Mouse (Mus musculus) hindbrain, embryonic 16.5 days (tissue): ENCODE results near the gene Sult5a1. TPM values are rescaled to one million over a fixed set of nuclear protein-coding genes. Genes with fewer than 3 reads are reported as not detected.

Source experiments
- ATAC-seq: fragments of 200-750 bp; cut with Nextera tagmentation; 2 replicates; pipeline ENCODE4 v1.8.0; 2017; ENCODE audit warnings: moderate TSS enrichment, moderate library complexity
- H3K27ac ChIP-seq: fragments of 300-500 bp; sonication (generic); 2 replicates; pipeline ENCODE4 v1.5.1; 2014; ENCODE audit warnings: low read depth, mild to moderate bottlenecking, control low read depth, low read length, moderate library complexity
- H3K27me3 ChIP-seq: fragments of 300-500 bp; sonication (generic); replicated peaks from 2 replicates; pipeline ENCODE4 v1.6.1; 2014; ENCODE audit warnings: low read length; ENCODE audit not compliant: control insufficient read depth, insufficient read depth
- H3K36me3 ChIP-seq: fragments of 300-500 bp; sonication (generic); 2 replicates; pipeline ENCODE4 v1.6.1; 2014; ENCODE audit warnings: mild to moderate bottlenecking, low read length, moderate library complexity, mixed read lengths; ENCODE audit not compliant: control insufficient read depth, insufficient read depth
- H3K4me1 ChIP-seq: fragments of 300-500 bp; sonication (generic); 2 replicates; pipeline ENCODE4 v1.6.1; 2014; ENCODE audit warnings: low read depth, low read length; ENCODE audit not compliant: control insufficient read depth, insufficient read depth
- H3K4me2 ChIP-seq: fragments of 300-500 bp; sonication (generic); 2 replicates; pipeline ENCODE4 v1.6.1; 2014; ENCODE audit warnings: mild to moderate bottlenecking, low read length, control low read depth, moderate library complexity
- H3K4me3 ChIP-seq: fragments of 300-500 bp; sonication (generic); 2 replicates; pipeline ENCODE4 v1.5.1; 2014; ENCODE audit warnings: mild to moderate bottlenecking, low read length, control low read depth, moderate library complexity
- H3K9ac ChIP-seq: fragments of 300-500 bp; sonication (generic); 2 replicates; pipeline ENCODE4 v1.6.1; 2014; ENCODE audit warnings: low read depth, mild to moderate bottlenecking, control low read depth, low read length, moderate library complexity
- H3K9me3 ChIP-seq: fragments of 300-500 bp; sonication (generic); 2 replicates; pipeline ENCODE4 v1.6.1; 2014; ENCODE audit warnings: mild to moderate bottlenecking, low read length, moderate library complexity; ENCODE audit not compliant: control insufficient read depth
- WGBS: fragments of 180-500 bp; shearing (Covaris S2); extraction: QIAGEN DNeasy Blood & Tissue Kit; methylation state at CpG from one replicate; pipeline ENCODE4 v1.1.7; 2014; 5-methylcytosine and 5-hydroxymethylcytosine counted together
- polyA plus RNA-seq: library from polyadenylated mRNA; unstranded; fragments of >200 nt; fragmentation: Nextera tagmentation; extraction: Ambion mirVana; gene quantifications from 2 replicates; pipeline ENCODE4 v1.2.1, GENCODE M21; 2015

Gene Sult5a1
- polyA plus RNA-seq, 1 experiment from 2014 or later, result 1.8 TPM

DNA sequence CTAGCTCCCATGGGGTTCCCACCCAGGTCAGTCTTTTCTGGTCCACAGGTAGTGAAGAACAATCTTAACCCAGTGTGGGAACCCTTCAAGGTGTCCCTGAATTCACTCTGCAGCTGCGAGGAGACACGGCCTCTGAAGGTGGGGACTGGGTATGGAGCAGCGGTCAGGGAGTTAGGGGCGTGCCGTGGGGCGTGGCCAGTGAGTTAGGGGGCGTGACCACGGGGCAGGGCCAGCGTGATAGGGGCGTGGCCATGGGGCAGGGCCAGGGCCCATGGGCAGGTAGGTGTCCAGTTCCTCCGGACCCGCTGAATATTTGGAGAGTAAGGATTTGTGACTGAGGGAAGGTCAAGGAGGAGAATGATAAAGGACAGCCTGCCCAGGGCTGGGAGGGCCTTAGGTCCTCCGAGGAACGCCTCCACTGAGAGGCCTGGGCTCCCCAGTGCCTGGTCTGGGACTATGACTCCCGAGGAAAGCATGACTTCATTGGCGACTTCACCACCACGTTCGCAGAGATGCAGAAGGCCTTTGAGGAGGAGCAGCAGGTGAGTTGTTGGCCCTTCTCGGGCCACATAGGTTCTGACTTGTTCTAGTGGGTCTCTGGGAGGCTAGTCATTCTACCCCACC, 31.8 kb downstream of the Sult5a1 start:
- H3K4me2 ChIP-seq, result no peak overlapping the region
- H3K27me3 ChIP-seq, result no peaks in the 10 kb centered on the region
- no peak for ATAC-seq
- no peaks in the 10 kb centered on the region for H3K4me1 ChIP-seq
- H3K4me3 ChIP-seq, result no peak overlapping the region
- H3K9me3 ChIP-seq, result no peaks in the 10 kb centered on the region
- 9% methylated on average over 19 of the region's 19 CpGs for WGBS
- H3K36me3 ChIP-seq, result no peaks in the 10 kb centered on the region
- no peak overlapping the region for H3K27ac ChIP-seq
- H3K9ac ChIP-seq, result no peak overlapping the region

DNA sequence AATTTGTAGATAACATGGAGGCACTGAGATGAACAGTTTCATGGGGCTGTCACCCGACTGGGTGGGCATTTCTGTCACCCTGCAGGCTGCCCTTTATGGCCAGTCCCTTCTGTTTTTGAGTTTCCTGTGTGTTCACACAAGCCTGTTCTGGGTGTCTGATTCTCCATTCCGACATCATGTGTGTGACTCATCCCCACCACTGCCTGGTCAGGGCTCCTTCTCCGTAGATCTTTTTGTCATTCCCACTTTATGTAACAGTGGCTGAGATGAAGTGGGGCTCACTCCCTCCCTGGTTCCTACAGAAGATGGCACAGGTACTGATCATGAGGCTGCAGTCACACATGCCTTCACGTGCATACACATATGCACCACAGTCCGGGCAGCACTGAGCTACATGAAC, 35.4 kb downstream of the Sult5a1 start:
- no peak overlapping the region for H3K4me3 ChIP-seq
- H3K9ac ChIP-seq, result no peak overlapping the region
- H3K4me2 ChIP-seq, result no peak overlapping the region
- H3K36me3 ChIP-seq, result no peaks in the 10 kb centered on the region
- H3K27me3 ChIP-seq, result peaks cover 19% of the 10 kb centered on the region
- 86% methylated on average over 5 of the region's 5 CpGs for WGBS
- no peaks in the 10 kb centered on the region for H3K9me3 ChIP-seq
- H3K27ac ChIP-seq, result no peak overlapping the region
- peaks cover 6% of the 10 kb centered on the region for H3K4me1 ChIP-seq
- no peak for ATAC-seq

GRCm38 (mm10) chr8:123122059-123122458, 36.1 kb downstream of the Sult5a1 start:
- no peaks in the 10 kb centered on the region for H3K36me3 ChIP-seq
- peaks cover 12% of the 10 kb centered on the region for H3K4me1 ChIP-seq
- 65% methylated on average over 9 of the region's 9 CpGs for WGBS
- ATAC-seq, result no peak
- no peak overlapping the region for H3K4me3 ChIP-seq
- H3K27ac ChIP-seq, result no peak overlapping the region
- no peaks in the 10 kb centered on the region for H3K9me3 ChIP-seq
- H3K4me2 ChIP-seq, result no peak overlapping the region
- H3K9ac ChIP-seq, result no peak overlapping the region
- peaks cover 23% of the 10 kb centered on the region for H3K27me3 ChIP-seq

DNA sequence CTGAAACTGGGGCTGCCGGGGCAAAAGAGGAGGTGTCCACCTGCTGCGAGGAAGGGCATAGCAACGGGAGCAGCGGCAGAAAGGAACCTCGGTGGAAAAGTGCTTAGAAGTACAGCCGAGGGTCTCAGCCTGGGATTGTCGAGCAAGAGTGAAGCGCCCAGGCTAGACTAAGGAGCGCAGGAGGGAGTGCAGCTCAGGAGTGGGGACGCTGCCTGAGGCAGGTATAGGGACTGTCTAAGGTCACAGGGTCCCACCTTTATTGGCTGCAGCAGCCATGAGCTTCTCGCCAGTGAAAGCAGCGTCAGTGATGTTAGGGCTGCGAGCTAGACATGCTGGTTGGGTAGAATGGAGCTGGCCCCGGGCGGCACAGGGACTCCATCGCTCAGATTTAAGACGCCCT, 40.4 kb downstream of the Sult5a1 start:
- H3K4me2 ChIP-seq, result peak overlapping the region; percentile 90
- 1% methylated on average over 17 of the region's 17 CpGs for WGBS
- ATAC-seq, result no peak
- H3K27ac ChIP-seq, result no peak overlapping the region
- peak overlapping the region; percentile 64 for H3K9ac ChIP-seq
- no peaks in the 10 kb centered on the region for H3K9me3 ChIP-seq
- peak overlapping the region; percentile 51 for H3K4me3 ChIP-seq
- peaks cover 18% of the 10 kb centered on the region for H3K4me1 ChIP-seq
- H3K27me3 ChIP-seq, result peaks cover 37% of the 10 kb centered on the region
- H3K36me3 ChIP-seq, result no peaks in the 10 kb centered on the region

- no peaks in the 10 kb centered on the region for H3K9me3 ChIP-seq
- peaks cover 37% of the 10 kb centered on the region for H3K27me3 ChIP-seq
- H3K9ac ChIP-seq, result peak within 1 kb of the TSS; percentile 64
- peak; percentile 61 for ATAC-seq
- H3K4me2 ChIP-seq, result peak within 1 kb of the TSS; percentile 90
- peak within 1 kb of the TSS; percentile 51 for H3K4me3 ChIP-seq
- under 1% methylated on average over 47 of the region's 51 CpGs for WGBS
- peaks cover 18% of the 10 kb centered on the region for H3K4me1 ChIP-seq
- H3K36me3 ChIP-seq, result no peaks in the 10 kb centered on the region
- H3K27ac ChIP-seq, result no peak within 1 kb of the TSS
These were observed 40.9 kb downstream of the Sult5a1 start, which contains the start of gene Cpne7 for GRCm38 (mm10) chr8:123117127-123117731. TSS of gene Cpne7 (plus strand) at chr8:123117374.

DNA sequence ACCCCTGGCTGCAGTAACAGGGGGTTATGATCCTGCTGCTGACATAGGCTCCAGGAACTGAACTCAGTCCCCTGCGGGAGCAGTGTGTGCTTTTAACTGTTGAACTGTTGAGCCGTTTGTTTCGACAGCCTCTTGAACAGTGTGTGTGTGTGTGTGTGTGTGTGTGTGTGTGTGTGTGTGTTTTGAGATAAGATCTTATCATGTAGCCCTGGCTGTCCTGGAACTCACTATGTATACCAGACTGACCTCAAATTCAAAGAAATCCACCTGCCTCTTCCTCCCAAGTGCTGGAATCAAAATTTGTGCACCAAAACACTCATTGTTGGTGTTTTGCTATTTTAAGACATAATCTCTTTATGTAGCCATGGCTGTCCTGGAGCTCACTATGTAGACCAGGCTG, 43.5 kb downstream of the Sult5a1 start:
- no peak overlapping the region for H3K9ac ChIP-seq
- no peak overlapping the region for H3K4me3 ChIP-seq
- no peak overlapping the region for H3K27ac ChIP-seq
- H3K9me3 ChIP-seq, result no peaks in the 10 kb centered on the region
- peaks cover 18% of the 10 kb centered on the region for H3K4me1 ChIP-seq
- no peak for ATAC-seq
- WGBS, result 59% methylated on average over 3 of the region's 3 CpGs
- no peaks in the 10 kb centered on the region for H3K36me3 ChIP-seq
- H3K4me2 ChIP-seq, result no peak overlapping the region
- peaks cover 34% of the 10 kb centered on the region for H3K27me3 ChIP-seq

DNA sequence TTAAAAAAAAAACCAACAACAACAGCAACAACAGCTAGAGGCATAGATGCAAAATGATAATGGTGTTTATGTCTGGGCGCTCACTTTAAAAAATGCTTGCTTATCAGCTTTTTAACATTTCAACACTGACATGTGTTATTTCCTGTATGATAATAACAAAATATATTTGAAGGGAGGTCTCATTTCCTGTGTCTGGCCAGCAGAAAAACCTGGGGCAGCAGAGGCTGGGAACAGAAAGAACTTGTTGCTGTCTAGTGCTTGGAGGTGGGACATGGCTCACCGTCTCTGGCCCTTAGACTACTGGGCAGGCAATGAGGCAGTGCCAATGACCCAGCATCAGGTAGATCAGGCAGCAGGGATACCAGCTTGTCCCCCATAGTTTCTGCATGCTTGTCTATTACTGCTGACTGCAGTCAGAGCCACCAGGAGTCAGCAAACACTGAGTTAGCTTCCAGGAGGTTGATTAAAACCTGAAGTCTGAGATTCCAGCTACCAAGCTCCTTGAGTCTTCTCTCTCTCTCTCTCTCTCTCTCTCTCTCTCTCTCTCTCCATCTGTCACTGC, 44.1 kb downstream of the Sult5a1 start:
- no peak for ATAC-seq
- peaks cover 28% of the 10 kb centered on the region for H3K27me3 ChIP-seq

DNA sequence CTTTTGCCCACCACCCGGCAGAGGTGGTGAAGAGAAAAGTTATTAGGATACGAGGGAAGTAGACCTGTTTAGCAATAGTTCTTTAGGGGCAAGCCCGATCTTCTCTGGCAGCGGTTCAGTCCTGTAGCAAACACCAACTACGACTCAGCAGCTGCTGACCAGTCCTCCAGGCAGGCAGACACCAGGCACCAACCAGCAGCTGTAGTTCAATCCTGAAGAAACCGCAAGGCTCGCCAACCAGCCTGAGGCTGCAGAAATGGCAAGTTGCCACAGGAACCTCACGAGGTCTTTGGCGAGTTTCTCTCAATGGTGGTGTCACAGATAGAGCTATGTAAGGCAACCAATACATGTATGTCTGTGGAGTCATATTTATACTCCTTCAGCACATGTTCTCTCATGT, 45.2 kb downstream of the Sult5a1 start:
- Histone ChIP-seq H3K27ac (no peak overlapping the region), H3K4me2 (no peak overlapping the region), H3K9ac (no peak overlapping the region), H3K4me3 (no peak overlapping the region), H3K9me3 (no peaks in the 10 kb centered on the region), H3K36me3 (no peaks in the 10 kb centered on the region), H3K4me1 (peaks cover 14% of the 10 kb centered on the region), H3K27me3 (peaks cover 20% of the 10 kb centered on the region)
- ATAC-seq, result no peak
- WGBS, result 81% methylated on average over 9 of the region's 9 CpGs

More for the DNA sequence above, 44.1 kb downstream of the Sult5a1 start:
- H3K9me3 ChIP-seq, result no peaks in the 10 kb centered on the region
- no peak overlapping the region for H3K4me2 ChIP-seq
- no peak overlapping the region for H3K27ac ChIP-seq
- H3K4me1 ChIP-seq, result peaks cover 18% of the 10 kb centered on the region
- H3K4me3 ChIP-seq, result no peak overlapping the region
- 62% methylated on average over 2 of the region's 2 CpGs for whole genome bisulfite sequencing
- H3K9ac ChIP-seq, result no peak overlapping the region
- no peaks in the 10 kb centered on the region for H3K36me3 ChIP-seq

- no peak overlapping the region for H3K4me3 ChIP-seq
- H3K27me3 ChIP-seq, result peaks cover 1% of the 10 kb centered on the region
- H3K4me1 ChIP-seq, result no peaks in the 10 kb centered on the region
- no peak overlapping the region for H3K9ac ChIP-seq
- WGBS, result 16% methylated on average over 4 of the region's 4 CpGs
- no peak for ATAC-seq
- no peak overlapping the region for H3K4me2 ChIP-seq
- H3K9me3 ChIP-seq, result no peaks in the 10 kb centered on the region
- peaks cover under 1% of the 10 kb centered on the region; the same call in 1 of the 2 replicates for H3K36me3 ChIP-seq
- no peak overlapping the region for H3K27ac ChIP-seq
These were observed 47.5 kb downstream of the Sult5a1 start for GRCm38 (mm10) chr8:123110649-123111048.
